Mouse (Mus musculus): ENCODE results near the gene Tmub2.
"Not testable (repeated sequence)": the region's sequence is repeated elsewhere in the genome, so short reads cannot be mapped to it uniquely, and the experiment has no call there.

Gene Tmub2

GRCm38 (mm10) chr11:102279595-102279994, 5.1 kb upstream of the Tmub2 start:
- DNase-seq (ENCODE audit: low spot score): no peak

GRCm38 (mm10) chr11:102280267-102280666, 4.5 kb upstream of the Tmub2 start:
- DNase-seq (ENCODE audit: low spot score): not testable (repeated sequence)

DNA sequence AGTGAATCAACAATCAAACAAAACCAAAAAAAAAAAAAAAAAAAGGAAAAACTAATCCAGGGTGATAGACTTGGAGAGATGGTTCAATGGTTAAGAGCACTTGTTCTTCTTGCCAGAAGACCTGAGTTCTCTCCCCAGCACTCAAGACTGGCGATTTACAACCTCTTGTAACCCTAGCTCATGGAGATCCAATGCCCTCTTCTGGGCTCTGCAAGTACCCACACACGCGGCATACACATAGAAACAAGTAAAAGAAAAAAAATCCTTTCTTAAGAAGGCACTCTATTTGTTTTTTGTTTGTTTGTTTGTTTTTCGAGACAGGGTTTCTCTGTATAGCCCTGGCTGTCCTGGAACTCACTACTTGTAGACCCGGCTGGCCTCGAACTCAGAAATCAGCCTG, 809 bp upstream of the Tmub2 start:
- no peak for DNase-seq (ENCODE audit: low spot score)

DNA sequence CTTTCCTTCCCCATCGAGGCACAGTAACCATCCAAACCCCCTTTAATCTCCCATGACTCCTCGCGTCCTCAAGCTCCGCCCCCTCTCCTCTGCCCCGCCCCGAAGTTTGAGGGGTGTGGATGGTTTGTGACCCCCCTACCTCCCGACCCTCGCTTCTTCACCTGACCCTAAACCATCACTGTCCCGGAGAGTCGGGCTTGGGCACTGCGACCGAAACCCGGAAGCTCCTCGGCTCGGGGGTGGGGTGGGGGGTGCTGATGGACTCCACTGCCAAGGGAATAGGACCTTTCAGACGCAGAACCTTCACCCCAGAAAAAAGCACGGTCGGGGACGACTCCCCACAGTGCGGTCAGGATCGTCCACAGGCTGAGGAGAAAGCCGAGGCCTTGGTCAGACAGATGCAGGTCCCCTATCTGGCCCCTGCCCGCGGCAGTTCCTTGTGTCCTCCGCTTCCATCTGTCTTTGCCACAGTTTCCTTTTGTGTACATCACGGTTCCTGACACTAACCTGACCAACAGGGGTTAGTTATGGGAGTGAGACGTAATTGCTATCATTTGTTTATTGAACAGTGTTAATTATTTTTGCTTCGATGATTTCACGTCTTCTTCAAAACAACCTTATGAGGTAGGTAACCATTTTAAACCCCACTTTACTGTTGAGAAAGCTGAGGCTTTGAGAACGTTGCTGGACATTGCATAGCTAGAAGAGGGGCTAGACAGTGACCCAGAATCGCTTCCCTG, 534 bp downstream of the Tmub2 start:
- DNase-seq (ENCODE audit: low spot score): no peak

DNA sequence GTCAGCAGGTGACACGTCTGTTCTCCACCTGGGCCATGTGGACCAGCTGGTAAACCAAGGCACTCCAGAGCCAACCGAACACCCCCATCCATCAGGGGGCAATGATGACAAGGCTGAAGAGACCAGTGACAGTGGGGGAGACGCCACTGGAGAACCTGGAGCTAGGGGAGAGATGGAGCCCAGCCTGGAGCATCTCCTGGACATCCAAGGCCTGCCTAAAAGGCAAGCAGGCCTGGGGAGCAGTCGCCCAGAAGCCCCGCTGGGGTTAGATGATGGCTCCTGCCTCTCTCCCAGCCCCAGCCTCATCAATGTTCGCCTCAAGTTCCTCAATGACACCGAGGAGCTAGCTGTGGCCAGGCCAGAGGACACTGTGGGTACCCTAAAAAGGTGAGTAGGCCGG, 2.8 kb downstream of the Tmub2 start:
- no peak for DNase-seq (ENCODE audit: low spot score)

DNA sequence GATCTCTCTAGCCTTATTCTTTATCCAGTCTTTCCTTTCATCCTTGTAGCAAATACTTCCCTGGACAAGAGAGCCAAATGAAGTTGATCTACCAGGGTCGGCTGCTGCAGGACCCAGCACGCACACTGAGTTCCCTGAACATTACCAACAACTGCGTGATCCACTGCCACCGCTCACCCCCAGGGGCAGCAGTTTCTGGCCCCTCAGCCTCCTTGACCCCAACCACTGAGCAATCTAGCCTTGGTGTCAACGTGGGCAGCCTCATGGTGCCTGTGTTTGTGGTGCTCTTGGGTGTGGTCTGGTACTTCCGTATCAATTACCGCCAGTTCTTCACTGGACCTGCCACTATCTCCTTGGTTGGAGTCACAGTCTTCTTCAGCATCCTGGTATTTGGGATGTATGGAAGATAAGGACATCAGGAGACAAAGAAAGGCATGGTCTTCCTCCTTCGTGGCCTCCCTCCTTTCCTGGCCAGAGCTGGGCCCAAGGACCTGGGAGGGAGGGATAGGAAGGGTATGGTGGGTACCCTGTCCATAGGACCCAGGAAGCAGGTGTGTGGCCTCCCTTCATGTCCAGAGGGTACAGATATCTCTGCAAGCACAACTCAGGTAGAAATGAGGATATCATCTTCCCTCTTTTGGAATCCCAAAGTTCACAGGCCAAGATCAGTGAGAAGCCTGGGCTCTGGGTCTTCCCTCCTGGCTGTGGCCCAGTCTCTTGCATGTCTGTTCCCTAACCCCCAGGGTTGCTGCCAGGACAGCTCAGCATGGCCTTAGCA, 3.5 kb downstream of the Tmub2 start:
- DNase-seq (ENCODE audit: low spot score): no peak

GRCm38 (mm10) chr11:102288913-102289312, 4.2 kb downstream of the Tmub2 start:
- no peak for DNase-seq (ENCODE audit: low spot score)

GRCm38 (mm10) chr11:102289511-102290100, 4.9 kb downstream of the Tmub2 start:
- no peak for DNase-seq (ENCODE audit: low spot score)

GRCm38 (mm10) chr11:102290141-102290540, 5.4 kb downstream of the Tmub2 start:
- DNase-seq (ENCODE audit: low spot score): no peak

DNA sequence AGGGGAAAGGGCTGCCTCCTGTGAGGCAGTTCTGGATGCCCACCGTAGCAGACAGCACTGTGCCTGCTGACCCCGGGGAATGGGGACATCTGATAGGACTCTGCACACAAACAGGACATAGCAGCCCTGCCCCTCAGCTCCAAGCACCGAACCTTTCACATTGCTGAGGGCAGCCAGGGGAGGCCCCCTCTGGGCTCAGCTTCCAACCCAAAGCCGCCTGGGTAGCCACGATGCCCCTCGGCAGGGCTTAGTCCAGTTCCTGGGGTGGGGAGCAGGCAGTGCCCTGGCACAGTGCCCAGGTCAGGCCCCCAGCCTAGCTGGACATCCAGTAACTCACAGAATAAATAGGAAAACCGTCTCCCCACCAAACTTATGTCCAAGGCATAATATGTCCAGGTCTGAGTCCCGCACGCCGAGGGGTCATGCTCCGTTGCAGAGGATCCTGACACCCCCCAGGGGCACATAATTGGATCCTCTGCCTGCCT, 6.4 kb downstream of the Tmub2 start:
- DNase-seq (ENCODE audit: low spot score): no peak

DNA sequence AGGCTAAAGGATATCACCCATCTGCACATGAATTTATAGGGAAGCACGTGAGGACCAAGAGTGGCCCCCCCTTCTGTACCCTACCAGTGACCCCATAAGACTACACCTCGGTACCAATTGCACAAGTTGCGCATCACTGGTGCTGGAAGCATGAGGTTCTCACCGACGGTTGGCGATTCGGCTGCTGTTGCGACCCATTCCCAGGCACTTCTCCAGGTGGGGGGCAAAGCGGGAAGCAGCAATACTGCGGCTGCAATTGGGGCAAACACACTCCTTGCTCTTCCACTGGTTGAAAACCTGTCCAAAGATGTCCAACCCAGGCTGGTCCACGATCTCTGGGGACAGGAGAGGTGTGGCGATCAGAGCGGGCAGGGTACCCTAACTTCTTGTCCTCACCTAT, 9.2 kb downstream of the Tmub2 start:
- no peak for DNase-seq (ENCODE audit: low spot score)

- no peak for DNase-seq (ENCODE audit: low spot score)
Observed at GRCm38 (mm10) chr11:102294416-102294815, 9.7 kb downstream of the Tmub2 start.

- no peak for DNase-seq (ENCODE audit: low spot score)
Observed at GRCm38 (mm10) chr11:102294887-102295597, 10.3 kb downstream of the Tmub2 start.

- peak; percentile 69 for DNase-seq (ENCODE audit: low spot score)
Observed at GRCm38 (mm10) chr11:102295598-102296471, 11.1 kb downstream of the Tmub2 start.

DNA sequence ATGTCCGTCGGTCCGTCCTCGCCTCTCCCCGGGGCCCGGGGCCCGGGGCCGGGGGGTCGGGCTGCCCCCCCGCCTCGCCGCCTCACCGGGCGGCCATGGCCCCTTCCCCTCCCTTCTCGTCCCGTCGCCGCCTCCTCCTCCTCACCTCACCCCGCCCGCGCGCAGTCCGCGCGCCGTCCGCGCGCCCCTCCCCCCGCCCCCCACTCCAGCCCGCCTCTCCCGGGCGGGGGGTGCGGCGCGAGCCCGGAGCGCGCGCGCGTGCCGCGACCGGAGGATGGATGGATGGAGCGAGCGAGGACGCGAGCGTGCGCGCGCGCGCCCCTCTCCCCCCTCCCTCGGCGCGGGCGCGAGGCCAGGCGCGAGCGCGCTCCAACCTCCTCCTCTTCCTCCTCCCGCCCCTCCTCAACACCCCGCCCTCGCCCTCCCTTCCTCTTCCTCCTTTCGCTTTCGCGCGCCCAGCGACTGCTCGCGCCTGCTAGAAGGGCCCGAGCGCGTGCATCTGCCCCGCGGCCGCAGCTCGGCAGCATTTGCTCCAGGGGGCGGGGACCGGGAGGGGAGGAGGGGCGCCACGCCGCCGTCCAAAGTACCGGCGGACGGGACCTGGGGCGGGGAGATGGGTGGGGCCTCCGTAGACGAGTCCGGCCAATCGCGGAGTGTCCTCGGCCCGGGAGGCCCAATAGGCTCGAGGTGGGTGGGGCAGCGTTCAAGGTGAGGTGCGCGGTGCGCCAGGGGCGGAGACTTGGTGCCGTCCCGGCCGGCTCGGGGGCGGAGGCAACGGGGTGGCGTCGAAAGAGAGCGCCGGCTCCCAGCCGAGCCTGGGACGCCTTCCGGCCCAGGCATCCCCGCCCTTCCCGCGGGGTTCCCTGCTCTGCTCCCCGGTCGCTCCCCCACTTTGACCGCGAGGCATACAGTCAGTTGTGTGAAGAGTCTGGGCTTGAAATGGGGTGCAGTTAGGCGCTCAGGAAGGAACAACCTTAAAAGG, 12.1 kb downstream of the Tmub2 start, which contains the start of gene Atxn7l3:
Atxn7l3 (minus strand) TSS at position 141 of the 982 bp plus-strand sequence.
- DNase-seq (ENCODE audit: low spot score): peak; percentile 99

GRCm38 (mm10) chr11:102297577-102298556, 13.1 kb downstream of the Tmub2 start:
- DNase-seq (ENCODE audit: low spot score): no peak

DNA sequence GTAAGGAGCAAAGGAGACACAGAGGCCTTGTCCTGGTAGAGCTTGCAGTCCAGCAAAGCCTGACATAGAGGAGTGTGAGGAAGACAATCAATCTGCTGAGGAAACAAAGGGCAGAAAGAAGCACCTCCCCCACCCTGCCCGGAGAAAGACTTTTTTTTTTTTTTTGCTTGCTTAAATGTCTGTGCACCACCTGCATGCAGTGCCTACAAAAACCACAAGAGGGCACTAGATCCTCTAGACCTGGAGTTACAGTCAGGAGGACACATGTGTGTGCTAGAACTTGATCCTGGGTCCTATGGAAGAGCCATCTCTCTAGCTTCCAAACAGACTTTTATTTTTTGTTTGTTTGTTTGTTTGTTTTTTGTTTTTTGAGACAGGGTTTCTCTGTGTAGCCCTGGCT, 15.1 kb downstream of the Tmub2 start:
- peak; percentile 72 for DNase-seq (ENCODE audit: low spot score)

DNA sequence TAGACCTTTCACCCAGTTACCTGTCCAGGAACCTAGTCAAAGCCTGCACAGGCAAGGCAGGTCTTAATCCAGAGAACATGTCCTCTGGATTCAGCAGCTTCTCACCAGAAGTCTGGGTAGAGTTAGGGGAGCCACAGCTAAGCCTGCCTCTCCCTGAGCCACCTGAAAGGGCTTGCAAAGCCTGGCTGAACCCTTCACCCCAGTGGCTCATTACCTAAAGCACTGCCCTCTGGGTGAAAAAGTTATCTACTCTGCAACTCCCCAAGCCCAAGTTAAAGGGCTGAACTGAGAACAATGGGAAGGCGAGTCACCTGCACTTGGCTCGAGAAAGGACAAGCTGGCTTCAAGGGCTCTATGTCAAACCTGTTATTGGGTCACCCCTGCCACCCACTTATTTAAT, 19.4 kb downstream of the Tmub2 start:
- no peak for DNase-seq (ENCODE audit: low spot score)

DNA sequence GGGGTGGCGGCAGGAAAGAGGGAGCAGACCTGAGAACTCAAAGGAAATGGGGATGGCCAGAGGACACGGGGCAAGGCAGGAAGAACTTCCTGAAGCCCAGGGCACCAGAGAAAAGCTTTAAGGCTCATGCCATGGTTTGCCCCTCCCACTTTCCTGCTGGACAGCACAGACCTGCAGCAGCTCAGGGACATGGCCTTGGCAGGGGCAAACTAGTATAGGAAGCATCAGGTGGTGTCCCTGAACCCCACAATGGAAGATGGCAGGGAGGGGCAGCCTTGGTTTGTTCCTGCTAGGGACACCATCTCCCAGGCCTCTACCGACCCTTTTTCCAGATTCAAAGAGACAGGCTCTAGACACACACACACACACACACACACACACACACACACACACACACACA, 20.6 kb downstream of the Tmub2 start:
- no peak for DNase-seq (ENCODE audit: low spot score)

Data from testis, postnatal 14 days (tissue).